Mouse (Mus musculus): Measurements from ENCODE around the gene Zbtb8b.
"Not testable (repeated sequence)": the region's sequence is repeated elsewhere in the genome, so short reads cannot be mapped to it uniquely, and the experiment has no call there.

Gene Zbtb8b

GRCm38 (mm10) chr4:129440340-129441063, at the start of gene Zbtb8b:
Zbtb8b (minus strand) TSS chr4:129440853.
- peak; percentile 34 for DNase-seq (ENCODE audit: low read depth)

DNA sequence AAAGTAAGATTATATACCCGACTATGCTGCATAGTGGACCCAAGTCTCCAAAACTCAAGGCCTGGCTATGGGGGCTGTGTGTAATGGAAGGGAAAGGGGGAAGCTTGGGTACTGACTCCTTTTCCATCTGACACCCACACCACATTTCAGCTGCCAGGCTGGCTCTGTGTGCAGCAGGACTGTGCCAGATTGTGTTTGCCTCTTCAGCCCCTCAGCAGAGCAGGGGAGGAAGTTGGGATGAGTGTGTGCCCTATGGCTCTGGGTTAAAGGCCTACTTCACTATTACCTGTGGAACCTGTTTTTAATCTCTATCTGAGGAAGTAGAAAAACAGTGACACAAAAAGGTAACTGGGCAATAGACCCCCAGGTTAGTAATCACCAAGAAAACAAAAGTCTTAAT, 40.4 kb upstream of the Zbtb8b start:
- no peak for DNase-seq (ENCODE audit: low read depth)

- no peak for DNase-seq (ENCODE audit: low read depth)
Measured at GRCm38 (mm10) chr4:129479863-129480262, 39.2 kb upstream of the Zbtb8b start.

GRCm38 (mm10) chr4:129476047-129476446, 35.4 kb upstream of the Zbtb8b start:
- no peak for DNase-seq (ENCODE audit: low read depth)

GRCm38 (mm10) chr4:129464286-129464815, 23.7 kb upstream of the Zbtb8b start:
- no peak for DNase-seq (ENCODE audit: low read depth)

DNA sequence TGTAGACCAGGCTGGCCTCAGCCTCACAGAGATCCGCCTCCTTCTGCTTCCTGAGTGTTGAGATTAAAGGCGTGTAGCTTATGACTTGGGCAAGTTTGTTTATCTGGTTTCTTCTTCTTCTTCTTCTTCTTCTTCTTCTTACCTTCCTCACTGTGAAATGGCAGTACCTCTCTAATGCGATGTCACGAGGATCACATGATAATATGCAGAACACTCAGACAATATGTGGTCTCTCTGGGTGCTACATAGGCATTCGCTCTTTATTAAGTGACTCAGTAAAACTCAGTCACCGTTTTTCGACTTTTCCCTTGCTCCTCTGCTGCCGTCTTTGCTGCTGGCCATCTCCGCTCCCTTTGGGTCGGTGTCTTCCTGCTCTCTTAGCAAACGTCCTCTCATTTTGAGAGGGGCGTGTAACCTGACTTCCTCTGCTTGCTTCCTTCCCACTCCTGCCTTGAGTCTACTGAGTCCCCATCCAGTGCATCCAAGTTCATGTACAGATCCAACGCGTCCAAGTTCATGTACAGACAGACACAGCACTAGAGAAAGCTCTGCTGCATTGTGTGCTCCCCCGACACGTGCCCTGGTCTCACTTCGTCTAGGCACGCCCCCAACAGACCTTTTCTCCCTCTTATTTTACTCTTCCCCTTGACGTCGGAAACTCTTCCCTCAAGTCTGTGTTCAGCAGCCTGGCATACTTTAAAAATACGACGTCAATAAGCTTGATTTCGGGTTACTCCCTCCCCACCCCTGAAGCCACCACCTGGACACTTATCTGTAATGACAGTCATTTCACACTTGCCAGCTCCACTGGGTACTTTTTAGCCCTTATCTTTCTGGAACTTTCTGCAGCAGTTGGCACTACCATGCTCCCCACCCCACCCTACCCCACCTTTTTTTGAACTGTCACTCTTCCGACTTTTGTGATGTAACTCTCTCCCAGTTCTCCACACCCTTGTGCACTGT, 22.7 kb upstream of the Zbtb8b start:
- DNase-seq (ENCODE audit: low read depth), result no peak

DNA sequence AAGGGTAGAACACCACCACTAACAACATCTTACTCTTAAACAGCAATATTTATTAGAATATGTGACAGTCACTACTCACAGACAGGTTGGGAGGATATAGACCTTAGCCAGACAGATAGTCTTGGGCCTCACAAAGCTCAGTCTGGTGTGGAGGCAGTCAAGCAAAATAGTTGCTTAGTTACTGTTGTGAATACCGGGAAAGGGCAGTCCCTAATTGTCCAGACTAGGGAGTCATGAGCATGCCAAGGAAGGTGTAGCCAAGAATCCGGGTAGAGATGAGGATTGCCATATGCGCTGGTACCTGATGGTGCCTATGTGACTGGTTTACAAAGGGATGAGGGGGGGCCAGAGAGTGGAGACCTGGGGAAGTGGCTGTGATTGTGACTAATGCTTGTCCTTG, 21.5 kb upstream of the Zbtb8b start:
- no peak for DNase-seq (ENCODE audit: low read depth)

GRCm38 (mm10) chr4:129461183-129461960, 20.7 kb upstream of the Zbtb8b start, which contains the start of gene Bsdc1:
Bsdc1 (plus strand) TSS chr4:129461581.
- peak; percentile 100 for DNase-seq (ENCODE audit: low read depth)

DNA sequence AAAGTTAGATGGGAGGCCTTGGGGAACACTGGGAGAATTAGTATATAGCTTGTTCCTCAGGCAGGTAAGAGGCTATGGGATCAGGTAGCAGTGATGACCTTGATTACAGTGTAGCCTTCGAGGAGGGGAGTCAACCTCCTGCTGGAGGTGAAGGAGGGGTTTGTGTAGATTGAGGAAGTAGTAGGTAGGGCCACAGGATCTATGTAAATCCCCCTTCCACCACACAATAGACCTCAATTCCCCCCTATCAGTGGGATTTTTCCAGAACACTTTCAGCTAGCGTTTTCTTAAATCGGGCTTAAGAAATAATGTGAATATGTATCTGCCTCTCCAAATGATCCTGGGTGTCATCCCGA, 20.2 kb upstream of the Zbtb8b start:
- DNase-seq (ENCODE audit: low read depth), result no peak

DNA sequence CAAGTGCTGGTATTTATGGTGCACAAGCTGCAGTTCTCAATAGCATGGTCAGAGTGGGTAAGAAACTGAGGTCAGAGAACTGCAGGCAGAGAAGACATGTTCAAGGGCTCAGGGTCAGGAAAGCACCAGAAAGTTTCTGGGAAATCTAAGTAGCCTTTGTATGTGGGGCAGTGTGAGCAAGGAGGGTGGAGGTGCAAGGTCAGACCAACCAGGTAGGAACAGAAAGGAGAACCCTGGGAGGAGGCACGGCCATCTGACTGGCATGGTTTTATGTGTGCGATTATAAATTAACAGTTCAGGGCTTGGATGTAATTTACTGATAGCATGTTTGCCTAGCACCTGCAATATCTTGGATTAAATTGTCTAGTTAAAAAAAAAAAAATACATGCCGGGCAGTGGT, 19.1 kb upstream of the Zbtb8b start:
- DNase-seq (ENCODE audit: low read depth), result no peak

DNA sequence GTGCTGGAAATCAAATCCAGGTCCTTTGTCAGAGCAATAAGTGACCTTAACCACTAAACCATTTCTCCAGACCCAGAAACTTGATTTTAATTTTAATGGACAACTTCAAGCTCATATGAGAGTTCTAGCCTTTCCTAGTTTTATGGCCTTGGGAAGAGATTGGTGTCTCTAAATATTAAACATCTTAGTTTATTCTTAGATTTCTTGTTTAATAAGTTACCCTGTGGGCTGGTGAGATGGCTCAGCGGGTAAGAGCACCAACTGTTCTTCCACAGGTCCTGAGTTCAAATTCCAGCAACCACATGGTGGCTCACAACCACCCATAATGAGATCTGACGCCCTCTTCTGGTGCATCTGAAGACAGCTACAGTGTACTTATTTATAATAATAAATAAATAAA, 16.7 kb upstream of the Zbtb8b start:
- DNase-seq (ENCODE audit: low read depth), result not testable (repeated sequence)

- no peak for DNase-seq (ENCODE audit: low read depth)
Measured at GRCm38 (mm10) chr4:129456126-129456525, 15.5 kb upstream of the Zbtb8b start.

DNA sequence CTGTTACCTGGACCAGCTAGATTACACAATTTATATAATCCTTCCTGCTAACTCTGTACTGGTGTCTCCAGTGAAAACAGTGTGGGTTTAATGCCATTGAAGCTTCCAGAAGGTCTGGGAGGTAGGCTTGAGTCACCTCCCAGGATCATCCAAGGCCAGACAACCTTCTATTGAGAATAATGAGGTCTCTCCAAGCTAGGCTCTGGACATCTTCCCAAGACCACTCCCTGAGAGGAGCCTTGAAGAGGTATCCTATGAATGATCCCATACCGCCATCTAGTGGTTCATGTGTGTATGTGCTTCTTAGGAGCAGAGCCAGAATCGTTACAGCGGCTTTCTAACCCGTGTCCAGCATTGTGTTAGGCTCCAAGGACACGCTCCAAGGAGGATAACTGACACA, 14.6 kb upstream of the Zbtb8b start:
- peak; percentile 90 for DNase-seq (ENCODE audit: low read depth)

DNA sequence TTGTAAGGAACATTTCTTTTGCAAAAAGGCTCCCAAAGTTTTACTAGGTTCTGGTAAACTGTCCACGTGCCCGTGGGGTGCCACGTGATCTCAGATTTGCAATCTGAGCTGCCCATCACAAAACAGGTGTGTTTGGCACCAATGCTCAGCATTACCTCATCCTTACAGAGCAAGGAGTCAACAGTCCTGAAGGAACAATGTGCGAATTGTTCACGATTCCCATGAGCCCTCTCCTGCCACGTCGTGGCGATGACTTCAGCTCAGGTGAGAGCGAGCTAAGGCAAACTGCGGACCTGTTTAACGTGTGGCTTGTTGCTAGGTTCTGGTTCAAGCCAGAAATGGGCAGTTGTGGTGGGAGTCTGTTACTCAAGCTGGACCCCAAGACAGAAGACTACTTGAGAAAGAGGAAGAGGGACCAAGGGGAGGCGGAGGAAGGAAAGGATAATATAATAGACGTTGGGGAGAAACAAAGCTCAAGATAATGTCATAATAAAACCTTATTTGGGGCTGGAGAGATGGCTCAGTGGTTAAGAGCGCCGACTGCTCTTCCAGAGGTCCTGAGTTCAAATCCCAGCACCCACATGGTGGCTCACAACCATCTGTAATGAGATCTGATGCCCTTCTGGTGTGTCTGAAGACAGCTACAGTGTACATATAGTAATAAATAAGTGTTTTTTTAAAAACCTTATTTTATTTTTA, 11.0 kb upstream of the Zbtb8b start:
- no peak for DNase-seq (ENCODE audit: low read depth)

DNA sequence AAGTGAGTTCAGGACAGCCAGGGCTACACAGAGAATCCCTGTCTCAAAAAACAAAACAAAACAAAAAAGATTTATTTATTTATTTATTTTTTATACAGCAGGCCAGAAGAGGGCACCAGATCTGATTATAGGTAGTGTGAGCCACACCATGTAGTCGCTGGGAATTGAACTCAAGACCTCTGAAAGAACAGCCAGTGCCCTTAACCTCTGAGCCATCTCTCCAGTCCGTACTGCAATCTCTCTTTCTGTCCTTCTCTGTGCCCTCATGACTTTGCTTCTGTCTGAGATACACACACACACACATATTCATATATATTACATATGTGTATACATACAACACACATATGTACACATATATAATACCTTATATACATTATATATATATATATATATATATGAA, 10.2 kb upstream of the Zbtb8b start:
- DNase-seq (ENCODE audit: low read depth), result peak; percentile 47

- no peak for DNase-seq (ENCODE audit: low read depth)
Measured at GRCm38 (mm10) chr4:129448713-129449112, 8.1 kb upstream of the Zbtb8b start.

GRCm38 (mm10) chr4:129447778-129448563, 7.3 kb upstream of the Zbtb8b start:
- no peak for DNase-seq (ENCODE audit: low read depth)

DNA sequence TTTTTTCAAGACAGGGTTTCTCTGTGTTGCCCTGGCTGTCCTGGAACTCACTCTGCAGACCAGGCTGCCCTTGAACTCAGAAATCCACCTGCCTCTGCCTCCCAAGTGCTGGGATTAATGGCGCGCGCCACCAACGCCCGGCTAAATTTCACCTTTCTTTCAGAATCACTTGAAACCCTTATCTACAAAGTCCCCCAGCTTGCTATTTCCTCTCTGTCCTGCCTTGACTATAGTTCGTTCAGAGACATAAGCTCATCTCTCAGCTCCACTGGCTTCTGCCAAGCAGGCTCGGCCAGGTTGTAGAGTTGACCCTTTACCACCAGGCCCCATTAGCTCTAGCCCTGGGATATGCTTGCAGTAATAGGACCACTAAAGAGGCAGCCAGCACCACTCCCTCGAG, 6.7 kb upstream of the Zbtb8b start:
- DNase-seq (ENCODE audit: low read depth), result no peak

DNA sequence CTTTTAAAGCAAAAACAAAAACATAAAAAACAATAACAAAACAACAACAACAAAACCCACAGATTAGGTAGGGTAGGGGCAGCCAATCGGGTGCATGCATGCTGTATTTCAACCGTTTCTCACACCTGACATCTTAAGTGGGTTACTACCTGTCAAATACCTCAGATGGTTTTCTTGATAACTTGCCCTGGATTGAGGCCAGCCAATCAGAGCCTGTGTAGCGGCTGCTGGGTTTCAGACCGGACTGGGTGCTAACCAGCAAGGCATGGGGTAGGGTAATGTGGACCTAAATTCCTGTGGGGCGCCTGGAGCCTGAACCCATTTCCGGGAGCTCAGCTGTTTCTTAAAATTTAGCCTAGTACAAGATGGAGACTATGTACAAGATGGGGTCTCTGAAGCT, 492 bp upstream of the Zbtb8b start:
- DNase-seq (ENCODE audit: low read depth), result no peak

- DNase-seq (ENCODE audit: low read depth), result no peak
Measured at GRCm38 (mm10) chr4:129418321-129418720, 22.3 kb downstream of the Zbtb8b start.

- DNase-seq (ENCODE audit: low read depth), result no peak
Measured at GRCm38 (mm10) chr4:129416478-129416877, 24.2 kb downstream of the Zbtb8b start.
